Mouse (Mus musculus) layer of hippocampus, adult 11-12 months (tissue): ENCODE measurements at regions not wholly inside any gene's neighbourhood (a gene's known extent, or its start where the extent isn't known, plus 50 kb on each side); places are given as distances from the start of the nearest gene placed in this dataset.

Experiments
- DNase-seq: peaks from one replicate; pipeline ENCODE4 v3.0.0; 2022; ENCODE audit warnings: low spot score

GRCm38 (mm10) chr16:95773151-95773550 lies 71.3 kb downstream of the Ets2 start:
- DNase-seq, result no peak
